Mouse (Mus musculus) testis, adult 10 weeks (tissue): Measurements from ENCODE around the gene Smim11. TPM values are rescaled to one million over a fixed set of nuclear protein-coding genes. Genes with fewer than 3 reads are reported as not detected.

Experiments
- polyA plus RNA-seq: library from polyadenylated mRNA; stranded (reverse); fragments of 350-450 nt; fragmentation: Illumina TruSeq; extraction: RNeasy Lipid Tissue Mini Kit (QIAGEN cat#74804); gene quantifications from one replicate; pipeline ENCODE4 v1.2.3, GENCODE M21; 2014; ENCODE audit warnings: low read depth, low replicate concordance

Gene Smim11
- polyA plus RNA-seq: 25.0 TPM

GRCm38 (mm10) chr16:92300649-92301411 lies at the start of gene Smim11:
Gene Smim11, plus strand, starts transcription at chr16:92301286.

GRCm38 (mm10) chr16:92292101-92292500 lies 9.0 kb upstream of the Smim11 start, which contains the start of gene Kcne2:
Gene Kcne2, plus strand, starts transcription at chr16:92292389.

GRCm38 (mm10) chr16:92321341-92321740 lies 20.3 kb downstream of the Smim11 start, which contains the start of gene Fam243:
Gene Fam243, minus strand, starts transcription at chr16:92321441.

GRCm38 (mm10) chr16:92359229-92359628 lies 58.1 kb downstream of the Smim11 start, which contains the start of gene Kcne1:
Gene Kcne1, minus strand, starts transcription at chr16:92359468.

Other genes starting within 250 kb of the Smim11 start
- 45.6 TPM for gene Mrps6, start 243.0 kb upstream of the Smim11 start, polyA plus RNA-seq
- not detected for gene Gm49711, start 243.0 kb upstream of the Smim11 start, polyA plus RNA-seq
- 8.1 TPM for gene Slc5a3, start 243.0 kb upstream of the Smim11 start, polyA plus RNA-seq
- gene Kcne2, start 8.9 kb upstream of the Smim11 start, polyA plus RNA-seq: not detected
- 160 TPM for gene Fam243, start 20.2 kb downstream of the Smim11 start, polyA plus RNA-seq
- gene Kcne1, start 58.2 kb downstream of the Smim11 start, polyA plus RNA-seq: not detected
- 10.3 TPM for gene Rcan1, start 169.6 kb downstream of the Smim11 start, polyA plus RNA-seq
- 3.0 TPM for gene Clic6, start 184.4 kb downstream of the Smim11 start, polyA plus RNA-seq